Mouse (Mus musculus) adrenal gland, postnatal 36 days (tissue): ENCODE results near the gene Chd2. TPM values are rescaled to one million over a fixed set of nuclear protein-coding genes. Genes with fewer than 3 reads are reported as not detected.
A peak's percentile ranks its signal among the peaks of the same experiment; 100 is the strongest.

Source experiments
- DNase-seq, 2 experiments: peaks; one replicate each; pipeline ENCODE4 v3.0.0; 2021; ENCODE audit warnings: mixed read lengths in 1 of 2
- total RNA-seq, 2 experiments: library from RNA; stranded (reverse); gene quantifications; 2 replicates each; pipeline ENCODE4 v1.2.3; 2021

The Chd2 gene
- total RNA-seq, 2 experiments from 2014 or later: 40.9 to 41.6 TPM

DNA sequence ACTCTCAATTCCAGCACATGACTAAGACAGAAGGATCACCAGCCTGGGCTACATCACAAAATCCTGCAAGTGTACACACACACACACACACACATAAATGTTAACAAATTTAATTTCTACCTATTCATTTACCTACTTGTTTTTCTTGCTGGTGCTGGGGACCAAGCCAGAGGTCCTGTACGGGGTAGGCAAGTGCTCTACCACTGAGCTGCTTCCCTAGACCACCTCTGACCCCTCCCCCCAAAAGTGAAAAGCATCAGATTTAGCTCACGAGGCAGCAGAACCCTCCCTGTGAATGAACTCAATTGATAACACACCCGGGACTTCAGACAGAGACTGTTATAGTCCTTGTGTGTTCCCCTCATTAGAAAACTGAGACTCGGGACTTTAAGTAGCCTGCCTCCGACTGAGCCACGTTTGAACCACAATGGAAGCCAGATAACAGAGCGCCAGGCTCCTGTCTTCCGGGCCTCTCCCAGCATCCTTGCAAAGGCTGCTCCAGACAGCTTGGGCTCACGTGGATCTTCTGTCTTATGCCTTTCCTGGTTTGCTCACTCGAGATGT lies 19.9 kb upstream of the Chd2 start:
- DNase-seq: no peak

DNA sequence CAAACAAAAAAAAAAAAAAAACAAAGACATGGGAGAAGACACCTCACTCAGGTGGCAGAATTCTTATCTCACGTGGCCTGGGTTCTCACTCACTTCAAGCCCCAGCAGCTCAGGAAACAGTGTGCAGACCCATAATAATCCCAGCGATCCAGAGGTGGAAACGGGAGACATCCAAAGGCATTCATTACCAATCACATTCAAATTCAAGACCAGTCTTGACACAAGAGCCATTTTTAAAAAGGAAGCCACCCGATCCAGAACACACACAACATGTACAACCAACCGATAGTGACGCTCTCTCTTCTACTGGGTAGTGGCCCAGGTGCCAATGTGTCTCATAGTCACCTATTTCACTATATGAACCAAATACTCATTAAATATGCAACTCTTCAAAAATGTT lies 19.2 kb upstream of the Chd2 start:
- DNase-seq: no peak

DNA sequence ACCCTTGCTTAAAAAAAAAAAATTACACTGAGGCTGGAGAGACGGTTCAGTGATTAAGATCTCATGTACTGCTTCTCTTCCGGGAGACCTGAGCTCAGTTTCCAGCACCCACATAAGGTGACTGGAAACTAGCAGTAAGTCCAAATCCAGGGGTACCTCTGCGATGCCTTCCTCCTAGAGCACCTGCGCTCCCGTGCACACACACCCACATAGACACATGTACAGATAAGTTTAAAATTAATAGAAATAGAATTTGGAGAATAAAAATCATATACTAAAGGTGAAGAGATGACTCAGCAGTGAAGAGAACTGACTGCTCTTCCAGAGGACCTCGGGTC lies 18.2 kb upstream of the Chd2 start:
- no peak for DNase-seq

DNA sequence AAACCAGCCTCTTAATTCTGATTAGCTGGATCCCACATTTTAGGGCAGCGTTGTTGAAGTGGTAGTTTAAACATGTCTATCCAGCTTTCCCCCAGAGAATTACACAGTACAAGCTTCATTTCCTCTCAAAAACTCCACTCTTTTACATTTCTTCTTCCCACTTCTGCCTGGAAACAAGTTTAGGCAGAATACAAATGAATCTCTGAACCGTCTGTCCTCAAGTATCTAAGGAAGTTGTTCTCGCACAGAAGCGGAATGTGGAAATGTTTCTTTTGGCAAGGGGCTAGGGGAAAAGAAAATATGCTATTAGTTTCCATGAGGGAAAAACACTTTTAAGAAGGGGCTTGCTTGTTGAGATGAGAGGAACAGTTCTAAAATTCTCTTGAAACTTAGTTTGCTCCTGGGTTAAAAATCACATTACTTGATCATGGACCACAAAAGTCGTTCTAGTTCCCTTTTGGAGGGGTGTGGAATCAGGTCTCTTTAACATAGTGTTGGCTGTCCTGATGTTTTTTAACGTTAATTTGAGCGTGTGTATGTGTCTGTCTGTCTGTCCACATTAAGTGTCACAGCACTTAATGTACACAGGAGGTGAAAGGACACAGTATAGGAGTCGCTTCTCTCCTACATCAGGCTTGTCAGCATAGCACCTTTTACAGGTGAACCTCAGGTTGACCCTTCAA lies 17.7 kb upstream of the Chd2 start:
- no peak for DNase-seq

DNA sequence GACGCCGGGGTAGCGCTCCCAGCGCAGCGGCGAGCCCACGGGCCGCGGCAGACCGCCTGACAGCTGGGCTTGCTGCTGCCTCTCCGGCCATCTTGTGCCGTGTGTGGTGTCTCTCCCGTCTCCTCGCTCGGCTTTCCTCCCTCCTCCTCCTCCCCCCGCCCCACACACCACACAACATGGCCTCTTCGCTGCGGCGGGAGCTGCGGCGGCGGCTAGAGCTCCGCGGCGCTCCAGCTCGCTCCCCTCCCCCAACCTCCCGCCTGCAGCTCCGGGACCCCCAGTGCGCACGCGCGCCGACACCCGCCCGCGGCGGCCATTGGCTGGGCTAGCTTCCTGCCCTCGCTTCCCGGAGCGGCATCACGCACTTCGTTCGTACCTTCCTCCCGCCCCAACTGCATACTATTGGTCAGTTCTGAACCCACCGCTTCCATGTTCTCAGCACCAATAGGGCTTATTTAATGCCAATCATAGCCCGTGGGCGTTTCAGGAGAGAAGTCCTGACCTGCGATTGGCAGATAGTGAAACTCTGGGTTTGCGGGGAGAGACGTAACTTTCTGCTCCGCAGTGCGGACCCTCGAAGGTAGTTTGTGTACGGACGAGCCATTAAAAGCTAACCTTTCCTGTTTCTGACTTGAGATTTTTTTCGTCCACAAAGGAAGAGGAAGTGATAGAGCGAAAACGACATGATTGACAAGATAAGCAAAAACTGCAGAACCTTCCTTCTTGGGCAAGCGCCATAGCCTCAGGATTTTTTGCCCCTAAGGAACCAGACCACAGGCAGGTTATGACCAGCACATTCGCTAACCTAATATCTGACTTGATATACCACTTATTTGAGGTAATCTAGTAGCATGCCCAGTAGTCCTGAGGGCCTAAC lies 16.9 kb upstream of the Chd2 start:
- peak; percentile 100 for DNase-seq

DNA sequence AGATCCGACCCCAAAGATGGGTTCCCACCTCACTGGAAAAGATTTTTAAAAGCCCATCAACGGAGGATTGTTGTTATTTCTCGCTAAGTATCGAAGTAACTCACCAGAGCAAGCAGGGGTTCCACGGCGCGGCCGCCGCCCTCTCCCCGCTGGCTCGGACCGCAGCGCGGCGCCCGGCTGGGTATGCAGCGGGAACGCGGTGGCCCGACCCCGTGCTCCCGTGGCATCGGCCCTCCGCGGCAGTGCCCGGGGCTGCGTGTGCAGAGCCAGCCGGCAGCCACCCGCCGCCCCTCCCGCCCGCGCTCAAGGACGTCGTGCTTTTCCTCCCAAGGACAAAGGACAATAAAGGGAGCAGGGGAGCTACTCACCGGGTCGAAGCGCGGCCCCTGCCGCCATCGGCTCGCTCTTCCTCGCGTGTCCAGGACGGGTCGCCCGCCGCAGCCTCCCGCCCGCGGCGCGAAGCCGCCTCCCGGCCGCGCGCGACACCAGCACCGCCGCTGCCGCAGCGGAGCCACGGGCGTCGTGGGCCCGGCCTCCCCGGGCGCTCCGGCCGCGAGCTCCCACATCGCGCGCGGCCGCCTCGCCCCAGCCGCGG lies 16.1 kb upstream of the Chd2 start:
- DNase-seq: peak; percentile 87

DNA sequence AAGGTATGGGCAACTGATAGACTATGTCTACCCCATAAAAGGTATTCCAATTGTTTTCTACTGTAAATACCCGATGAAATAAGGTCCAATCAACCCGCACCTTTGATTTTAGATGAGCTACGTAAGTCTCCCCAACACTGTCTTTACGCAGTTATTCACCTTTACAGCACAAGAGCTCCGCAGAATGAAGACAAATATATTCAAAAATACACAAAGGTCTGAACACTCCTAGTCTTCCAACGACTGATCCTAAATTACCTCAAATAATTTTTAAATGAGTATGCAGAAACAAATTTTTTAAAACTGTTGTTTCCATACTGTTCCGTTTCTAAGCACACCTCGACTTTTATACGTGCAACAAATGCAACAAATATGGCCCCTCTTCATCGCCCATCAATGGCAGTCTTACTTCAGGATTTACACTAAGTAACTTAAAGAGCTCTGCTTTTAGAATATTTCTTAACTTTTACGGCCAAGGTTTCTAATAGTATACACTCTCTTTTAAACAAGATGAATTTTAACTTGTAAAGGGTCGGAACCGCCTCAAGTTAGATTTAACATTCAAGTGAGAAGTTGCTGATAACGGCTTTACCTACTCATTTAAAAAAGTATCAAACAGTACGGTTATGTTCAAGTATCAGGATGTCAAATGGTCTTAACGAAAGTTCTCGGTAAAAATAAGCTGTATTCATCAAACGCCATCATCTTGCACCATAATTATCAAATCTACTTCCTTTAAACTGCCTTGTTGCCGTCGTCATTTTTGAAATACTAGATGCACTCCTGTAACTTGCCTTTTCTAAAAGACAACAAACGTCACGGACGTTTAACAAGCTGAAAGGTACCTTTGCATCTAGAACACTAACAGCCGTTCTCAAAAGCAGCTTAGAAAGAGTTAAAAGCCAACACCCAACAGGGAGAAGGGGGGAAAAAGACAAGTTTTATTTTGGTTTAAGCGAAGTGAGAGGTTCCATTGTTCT lies 15.3 kb upstream of the Chd2 start:
- DNase-seq: no peak

DNA sequence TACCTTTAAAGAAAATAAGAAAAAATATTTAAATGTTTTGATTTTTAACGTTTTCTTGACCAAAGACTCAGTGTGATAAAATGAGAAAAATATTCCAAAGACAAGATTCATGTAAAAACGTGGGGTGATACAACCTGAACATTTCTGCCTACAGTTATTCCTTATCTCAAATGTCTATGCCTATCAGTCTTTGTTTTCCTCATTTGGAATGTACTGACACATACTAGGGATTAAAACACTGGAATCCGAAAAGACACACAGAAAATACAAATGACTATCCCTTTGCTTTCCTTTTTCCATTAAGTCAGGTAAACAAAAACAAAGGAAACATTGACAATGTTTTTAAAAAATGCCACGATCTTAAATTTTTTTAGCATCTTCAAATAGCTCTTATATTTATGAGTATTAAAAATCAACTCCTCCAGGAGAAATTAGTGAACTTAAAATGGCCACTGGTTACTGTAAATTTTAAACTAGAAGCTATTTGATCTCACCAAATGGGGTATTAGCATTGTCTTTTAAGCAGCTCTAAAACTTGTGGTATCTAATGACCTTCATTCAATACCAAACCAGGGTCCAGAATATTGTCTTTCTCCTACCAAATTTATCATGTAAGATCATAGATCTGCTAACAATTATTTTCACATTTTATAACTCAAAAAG lies 14.4 kb upstream of the Chd2 start:
- DNase-seq: no peak

DNA sequence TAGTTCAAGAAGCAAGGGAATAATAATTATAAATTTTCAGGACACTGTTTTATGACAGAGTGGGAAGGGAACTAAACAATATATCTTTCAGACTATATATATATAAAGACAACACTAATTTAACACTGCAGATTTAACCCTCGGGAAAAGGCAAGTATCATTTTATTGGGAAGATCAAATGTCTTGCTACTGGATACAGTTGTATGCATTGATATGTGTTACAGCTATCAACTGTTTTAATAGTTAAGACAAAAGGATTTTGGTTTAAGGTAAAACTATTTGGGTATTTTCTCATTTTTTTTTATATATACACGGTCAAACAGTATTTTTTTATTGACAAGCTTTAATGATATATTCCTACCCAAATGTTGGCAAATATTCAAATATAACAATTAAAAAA lies 13.2 kb upstream of the Chd2 start:
- no peak for DNase-seq

DNA sequence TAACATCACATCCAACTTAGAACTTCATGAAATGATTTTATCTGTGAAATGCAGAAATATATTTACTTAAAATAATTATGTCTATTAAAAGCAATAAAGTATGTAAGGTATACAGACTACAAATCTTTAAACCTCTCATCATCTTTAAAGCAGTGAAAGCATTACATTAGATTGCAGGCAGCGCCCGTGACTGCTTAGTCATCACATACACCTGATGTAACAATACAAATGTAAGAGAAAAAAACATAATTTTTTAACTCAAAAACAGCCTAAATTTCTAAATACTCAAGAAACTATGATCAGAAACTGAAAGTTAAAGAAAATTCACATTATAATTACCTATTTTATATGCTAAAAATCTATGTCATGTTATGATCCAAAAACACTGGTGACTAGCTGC lies 11.5 kb upstream of the Chd2 start:
- DNase-seq: peak in 1 of 2 experiments; percentile 18

DNA sequence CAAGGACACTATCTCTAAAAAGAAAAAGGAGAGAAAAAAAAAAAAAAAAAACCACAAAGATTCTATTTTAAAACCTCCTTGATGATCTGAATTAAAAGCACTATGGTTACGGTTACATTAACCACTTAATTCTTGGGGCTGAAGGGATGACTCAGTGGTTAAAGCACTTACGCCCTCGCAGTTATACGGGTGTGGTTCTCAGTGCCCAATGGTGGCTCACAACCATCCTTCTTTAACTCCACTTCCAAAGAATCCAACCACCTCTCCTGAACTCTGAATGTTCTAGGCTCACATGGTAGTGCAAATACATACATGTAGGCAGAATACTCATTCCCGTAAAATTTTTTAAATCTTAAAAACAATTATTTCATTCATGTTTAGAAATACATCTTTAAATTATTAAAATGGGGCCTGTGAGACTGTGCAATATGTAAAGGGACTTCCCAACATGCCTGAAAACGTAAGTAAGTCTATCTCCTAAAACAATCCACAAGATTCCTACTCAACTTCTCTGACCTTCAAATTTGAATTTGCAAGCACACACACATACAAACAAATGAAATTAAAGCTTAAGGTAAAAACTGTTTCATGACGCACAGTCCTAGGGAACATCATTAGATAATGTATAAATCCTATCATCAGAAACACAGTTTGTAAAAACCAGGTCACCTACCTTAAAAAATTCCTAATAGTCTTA lies 10.6 kb upstream of the Chd2 start:
- no peak for DNase-seq

DNA sequence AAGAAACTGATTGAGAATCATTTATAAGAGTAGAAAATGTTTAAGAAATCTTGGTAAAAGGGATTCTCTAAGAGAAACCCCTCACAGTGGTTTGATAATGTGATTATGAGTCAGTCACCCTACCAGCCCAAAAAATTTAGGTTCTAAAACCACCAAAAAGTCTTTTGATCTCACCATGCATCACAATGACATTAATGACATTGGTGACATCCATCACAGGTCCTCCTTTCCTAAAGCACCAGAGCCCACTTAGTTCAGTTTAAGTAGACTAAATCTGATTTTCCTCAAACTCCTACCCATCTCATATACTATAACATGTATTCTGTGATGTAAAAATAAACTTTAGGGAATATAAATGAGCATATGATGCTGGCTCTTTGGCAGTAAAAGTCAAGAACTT lies 9.7 kb upstream of the Chd2 start:
- no peak for DNase-seq

DNA sequence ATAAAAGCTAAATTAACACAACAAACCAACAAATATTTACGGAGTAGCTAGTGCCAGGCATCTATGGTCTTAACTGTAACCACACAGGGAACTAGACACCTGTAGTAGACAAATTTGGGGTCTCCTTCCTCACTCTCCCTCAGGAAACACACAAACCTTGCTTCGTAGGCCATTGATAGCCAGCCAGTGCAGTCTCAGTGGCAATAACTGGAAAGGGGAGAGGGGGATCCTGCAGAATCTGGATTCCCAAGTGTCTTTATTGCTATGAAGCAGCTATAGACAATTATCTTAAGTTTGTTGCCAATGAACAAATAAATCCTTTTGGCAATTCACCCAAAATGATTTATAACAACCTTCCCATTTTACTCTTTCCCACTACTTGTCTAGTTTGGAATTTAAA lies 6.4 kb upstream of the Chd2 start:
- DNase-seq: no peak

DNA sequence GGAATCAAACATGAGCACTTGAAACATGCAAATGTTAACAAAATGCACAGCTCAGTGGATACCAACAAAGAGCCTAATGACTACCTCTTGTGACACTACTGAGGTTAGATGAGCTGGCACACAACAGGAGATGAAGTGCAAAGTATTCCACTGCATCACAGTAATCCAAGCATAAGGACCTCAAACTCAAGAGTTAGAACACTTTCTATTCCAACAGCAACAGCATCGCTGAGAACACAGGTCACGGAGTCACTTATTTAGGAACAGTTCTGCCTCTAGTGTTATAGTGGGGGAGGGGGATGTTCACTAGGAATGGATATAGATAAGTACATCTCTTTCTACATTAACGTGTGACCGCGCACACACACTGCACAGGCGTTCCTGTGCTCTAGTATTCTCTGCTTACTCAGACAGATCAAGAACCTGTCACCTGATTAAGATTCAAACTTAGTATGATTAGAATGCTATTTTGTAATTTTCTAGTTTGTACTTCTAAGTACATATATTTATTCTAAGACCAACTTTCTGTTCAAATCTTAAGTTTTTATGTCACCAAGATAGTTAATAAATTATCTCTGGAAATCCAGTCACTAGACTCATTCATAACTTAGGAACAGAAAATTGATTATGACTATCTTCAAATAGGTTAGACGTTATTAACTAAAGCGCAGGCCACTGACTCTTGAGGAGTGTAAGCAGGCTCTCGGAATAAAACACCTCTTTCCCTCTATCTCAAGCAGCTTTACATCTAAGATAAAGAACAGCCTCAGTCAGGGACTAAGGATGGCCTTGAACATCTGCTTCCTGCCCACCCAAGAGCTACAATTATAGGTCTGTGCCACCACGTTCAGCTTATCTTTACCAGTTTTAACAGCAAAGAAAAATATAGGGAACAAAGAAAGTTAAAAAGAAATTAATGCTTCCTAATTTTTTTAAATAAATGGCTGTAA lies 5.2 kb upstream of the Chd2 start:
- DNase-seq: no peak

DNA sequence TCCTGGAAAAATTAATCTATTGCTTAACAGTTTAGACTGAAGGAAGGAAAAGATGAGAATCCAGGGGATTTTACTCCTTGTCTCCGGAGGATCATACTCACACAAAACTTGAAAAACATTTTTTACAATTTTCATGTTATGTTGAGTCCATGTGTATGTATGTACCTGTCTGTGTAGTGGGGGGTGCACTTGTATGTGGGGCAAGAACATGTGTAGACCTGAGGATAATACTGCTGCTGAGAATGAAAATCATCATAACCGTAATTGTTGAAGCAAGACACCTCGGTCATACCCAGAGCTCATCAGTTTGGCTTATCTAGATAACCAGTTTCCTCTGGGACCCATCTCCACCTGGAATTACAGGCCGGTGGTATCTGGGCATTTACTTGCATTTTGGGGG lies 3.4 kb upstream of the Chd2 start:
- no peak for DNase-seq

DNA sequence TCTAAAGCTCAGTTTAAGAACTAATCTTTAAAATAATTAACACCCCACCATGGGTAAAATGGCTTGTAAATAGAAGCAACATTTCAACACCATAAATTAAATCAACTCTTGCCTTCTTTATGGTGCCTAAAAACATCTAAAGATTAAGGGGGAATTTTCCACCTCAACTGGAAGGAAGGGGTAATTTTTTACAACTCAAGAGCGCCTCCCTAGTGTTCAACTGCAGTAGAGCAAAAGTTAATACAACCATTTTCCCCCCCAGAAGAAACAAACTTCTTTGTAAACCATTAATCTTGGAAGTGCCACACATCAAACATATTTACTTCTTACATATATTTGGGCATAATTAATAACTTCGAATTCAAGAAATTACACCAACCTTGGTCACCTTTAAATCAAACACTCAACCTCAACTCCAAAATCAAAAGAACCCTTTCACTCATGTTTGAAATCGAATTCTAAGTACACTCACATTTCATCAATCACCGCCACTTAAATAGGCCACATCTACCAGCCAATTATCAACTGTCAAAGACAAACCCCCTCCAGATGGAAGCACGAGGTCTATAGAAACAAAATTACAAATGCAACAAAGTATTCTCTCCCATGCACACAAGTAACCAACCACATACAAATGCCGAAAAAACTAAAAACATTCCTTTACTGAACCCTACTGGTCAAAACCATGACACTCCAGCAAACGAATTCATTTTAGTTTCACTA lies 662 bp upstream of the Chd2 start:
- DNase-seq: no peak

DNA sequence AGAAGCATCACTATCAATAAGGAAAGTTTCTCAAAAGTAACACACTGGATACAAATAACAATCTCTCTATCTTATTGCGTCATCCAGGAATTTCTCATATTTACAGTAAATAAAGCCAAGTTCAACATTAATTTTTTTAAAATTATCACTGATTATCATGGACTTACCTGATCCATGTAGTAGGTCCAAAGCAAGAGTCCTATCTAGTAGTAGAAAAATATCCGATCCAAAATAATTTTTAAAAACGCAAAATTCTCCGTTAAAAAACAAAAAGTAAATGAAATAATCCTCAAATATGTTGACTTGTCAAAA lies 595 bp downstream of the Chd2 start:
- no peak for DNase-seq

DNA sequence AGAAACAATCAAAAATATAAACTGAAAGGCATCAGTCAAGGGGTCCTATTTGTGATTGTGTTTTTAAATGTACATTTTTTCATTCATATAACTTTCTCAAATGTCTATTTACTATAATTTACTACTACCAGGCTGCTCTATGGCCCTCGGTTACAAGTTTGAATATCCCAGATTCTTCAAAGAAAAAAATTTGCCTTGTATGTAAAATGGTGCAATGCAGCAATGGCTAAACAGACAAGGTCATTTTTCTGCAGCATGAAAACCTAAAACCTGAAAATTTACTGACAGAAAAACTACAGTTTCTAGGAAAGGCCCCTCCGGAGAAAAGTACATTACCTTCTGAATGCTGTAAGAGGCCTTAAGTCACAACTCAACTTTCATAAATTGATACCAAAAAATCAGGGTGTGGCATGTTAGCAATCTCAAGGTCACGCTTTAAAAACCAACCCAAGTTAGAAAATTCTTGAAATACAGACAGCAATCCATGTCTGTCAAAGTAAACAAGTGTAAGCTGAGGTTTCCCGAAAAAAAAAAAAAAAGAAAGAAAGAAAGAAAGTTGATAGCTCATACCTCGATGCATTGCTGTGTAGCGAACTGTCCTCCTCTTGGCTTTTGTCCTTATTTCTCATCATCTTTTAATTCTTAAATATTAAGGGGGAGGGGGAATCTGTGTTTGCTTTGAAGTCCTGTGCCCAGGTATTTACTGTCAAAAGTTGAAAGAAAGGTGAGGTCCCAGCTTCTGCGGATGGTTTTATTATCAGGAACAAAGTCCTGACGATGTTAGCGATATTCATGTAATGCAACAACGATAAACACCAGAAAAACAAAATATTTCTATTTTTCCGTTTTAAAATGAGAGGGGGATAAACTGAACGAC lies 1.2 kb downstream of the Chd2 start:
- no peak for DNase-seq
